Mouse (Mus musculus) myocyte (in vitro differentiated cells): ENCODE results near the gene Etfa. TPM values are rescaled to one million over a fixed set of nuclear protein-coding genes. Genes with fewer than 3 reads are reported as not detected.

ENCODE experiments used
- H3K27me3 ChIP-seq: one replicate; pipeline ENCODE4 v1.6.1; 2011; ENCODE audit not compliant: control insufficient read depth, insufficient read depth, insufficient read length
- H3K36me3 ChIP-seq: one replicate; pipeline ENCODE4 v1.6.1; 2011; ENCODE audit not compliant: control insufficient read depth, insufficient read depth
- H3K4me2 ChIP-seq: one replicate; pipeline ENCODE4 v1.6.1; 2011; ENCODE audit warnings: low read depth, control low read depth
- H3K4me3 ChIP-seq: one replicate; pipeline ENCODE4 v1.5.1; 2011; ENCODE audit warnings: mild to moderate bottlenecking, control low read depth, moderate library complexity
- H3K79me2 ChIP-seq: one replicate; pipeline ENCODE4 v1.6.1; 2011; ENCODE audit not compliant: control insufficient read depth, insufficient read depth
- H3ac ChIP-seq: one replicate; pipeline ENCODE4 v1.6.1; 2011; ENCODE audit not compliant: control insufficient read depth, insufficient read length
- CEBPB ChIP-seq: IDR thresholded peaks from 2 replicates; pipeline ENCODE4 v1.6.1; 2011; ENCODE audit warnings: mild to moderate bottlenecking, moderate library complexity; ENCODE audit not compliant: poor library complexity, insufficient read depth, severe bottlenecking
- E2F4 ChIP-seq: IDR thresholded peaks from one replicate; pipeline ENCODE4 v1.6.1; 2011; ENCODE audit warnings: mild to moderate bottlenecking, control low read depth, moderate library complexity; ENCODE audit not compliant: insufficient read depth
- MAX ChIP-seq: IDR thresholded peaks from one replicate; pipeline ENCODE4 v1.6.1; 2011; ENCODE audit warnings: low read depth, mild to moderate bottlenecking, control low read depth
- MYOD1 ChIP-seq, 3 experiments: IDR thresholded peaks; one replicate each; pipeline ENCODE4 v1.6.1; 2011; ENCODE audit warnings: control low read depth in 2 of 3, low read depth in 2 of 3, mild to moderate bottlenecking in 2 of 3, moderate library complexity in 1 of 3; ENCODE audit not compliant: insufficient read length in 2 of 3, control insufficient read depth in 1 of 3
- MYOG ChIP-seq, 3 experiments: IDR thresholded peaks; one replicate each; pipeline ENCODE4 v1.6.1; 2011; ENCODE audit warnings: control low read depth in 2 of 3, low read depth in 2 of 3, mild to moderate bottlenecking in 2 of 3; ENCODE audit not compliant: insufficient read length in 2 of 3, control insufficient read depth in 1 of 3, insufficient read depth in 1 of 3
- POLR2A ChIP-seq: IDR thresholded peaks from one replicate; pipeline ENCODE4 v1.6.1; 2011; ENCODE audit warnings: low read depth, mild to moderate bottlenecking, control low read depth, moderate library complexity; ENCODE audit not compliant: insufficient read length
- POLR2AphosphoS2 ChIP-seq: IDR thresholded peaks from one replicate; pipeline ENCODE4 v1.6.1; 2011; ENCODE audit warnings: low read depth, control low read depth; ENCODE audit not compliant: insufficient read length
- REST ChIP-seq: IDR thresholded peaks from one replicate; pipeline ENCODE4 v1.6.1; 2011; ENCODE audit warnings: mild to moderate bottlenecking, control low read depth, moderate library complexity; ENCODE audit not compliant: insufficient read depth, insufficient read length
- SRF ChIP-seq: IDR thresholded peaks from one replicate; pipeline ENCODE4 v1.6.1; 2011; ENCODE audit warnings: low read depth; ENCODE audit not compliant: control insufficient read depth, insufficient read length
- TCF12 ChIP-seq: IDR thresholded peaks from one replicate; pipeline ENCODE4 v1.6.1; 2011; ENCODE audit warnings: mild to moderate bottlenecking, control low read depth; ENCODE audit not compliant: poor library complexity, insufficient read depth, severe bottlenecking
- TCF3 ChIP-seq: IDR thresholded peaks from one replicate; pipeline ENCODE4 v1.6.1; 2011; ENCODE audit warnings: low read depth, control low read depth; ENCODE audit not compliant: insufficient read length
- USF1 ChIP-seq: IDR thresholded peaks from one replicate; pipeline ENCODE4 v1.6.1; 2011; ENCODE audit warnings: low read depth, mild to moderate bottlenecking, control low read depth, moderate library complexity
- polyA plus RNA-seq: library from polyadenylated mRNA; unstranded; fragments of >200 nt; fragmentation: generic; extraction: Trizol; gene quantifications from one replicate; pipeline ENCODE4 v1.2.1, GENCODE M21; 2012; ENCODE audit warnings: missing spikeins

Etfa gene
- polyA plus RNA-seq, 1 experiment = 98.3 TPM

- peaks cover 11% of the 10 kb centered on the region for H3K36me3 ChIP-seq
- H3K4me2 ChIP-seq = no peak overlapping the region
- H3K4me3 ChIP-seq = no peak overlapping the region
- no peak overlapping the region for H3ac ChIP-seq
- no peaks in the 10 kb centered on the region for H3K27me3 ChIP-seq
- TF ChIP-seq POLR2A (no peak), CEBPB (no peak), MAX (no peak), TCF12 (no peak)
- no peaks in the 10 kb centered on the region for H3K79me2 ChIP-seq
These were observed 58.7 kb downstream of the Etfa start for GRCm38 (mm10) chr9:55453366-55453765.

- no peak overlapping the region for H3K4me3 ChIP-seq
- TF ChIP-seq POLR2AphosphoS2 = no peak
- TF ChIP-seq TCF3 = no peak
- no peak overlapping the region for H3ac ChIP-seq
- no peaks in the 10 kb centered on the region for H3K79me2 ChIP-seq
- no peaks in the 10 kb centered on the region for H3K27me3 ChIP-seq
- peaks cover 9% of the 10 kb centered on the region for H3K36me3 ChIP-seq
- H3K4me2 ChIP-seq = no peak overlapping the region
These were observed 59.1 kb downstream of the Etfa start for GRCm38 (mm10) chr9:55452906-55453305.

- H3K36me3 ChIP-seq = peaks cover 9% of the 10 kb centered on the region
- no peak overlapping the region for H3K4me3 ChIP-seq
- H3K4me2 ChIP-seq = no peak overlapping the region
- no peaks in the 10 kb centered on the region for H3K27me3 ChIP-seq
- H3K79me2 ChIP-seq = no peaks in the 10 kb centered on the region
- no peak overlapping the region for H3ac ChIP-seq
- no peak for TF ChIP-seq TCF12
- no peak for TF ChIP-seq MYOG (IDR thresholded peaks at IDR 0.05; ENCODE audit: control insufficient read depth in 1 of 3, insufficient read depth in 1 of 3, insufficient read length in 2 of 3, low read depth in 2 of 3)
- TF ChIP-seq E2F4 = no peak
- peak; percentile 69 for TF ChIP-seq POLR2AphosphoS2
These were observed 60.6 kb downstream of the Etfa start for GRCm38 (mm10) chr9:55451426-55451825.

GRCm38 (mm10) chr9:55450035-55450434 is 62.0 kb downstream of the Etfa start:
- Histone ChIP-seq H3K79me2 (no peaks in the 10 kb centered on the region), H3K4me2 (no peak overlapping the region), H3K36me3 (peaks cover 4% of the 10 kb centered on the region), H3K27me3 (no peaks in the 10 kb centered on the region), H3K4me3 (no peak overlapping the region), H3ac (no peak overlapping the region)
- TF ChIP-seq SRF = no peak
- TF ChIP-seq POLR2A = no peak
- no peak for TF ChIP-seq TCF12
- TF ChIP-seq MAX = no peak
- TF ChIP-seq CEBPB = no peak

- no peak overlapping the region for H3K4me3 ChIP-seq
- no peaks in the 10 kb centered on the region for H3K36me3 ChIP-seq
- no peak overlapping the region for H3ac ChIP-seq
- H3K4me2 ChIP-seq = no peak overlapping the region
- no peak for TF ChIP-seq POLR2A
- TF ChIP-seq CEBPB = no peak
- TF ChIP-seq USF1 = no peak
- no peak for TF ChIP-seq TCF12
- no peak for TF ChIP-seq MAX
- TF ChIP-seq POLR2AphosphoS2 = no peak
- no peak for TF ChIP-seq MYOD1 (IDR thresholded peaks at IDR 0.05; ENCODE audit: control insufficient read depth in 1 of 3, insufficient read length in 2 of 3, low read depth in 2 of 3)
- TF ChIP-seq E2F4 = no peak
- TF ChIP-seq REST = no peak
- TF ChIP-seq TCF3 = no peak
- TF ChIP-seq SRF = no peak
- TF ChIP-seq MYOG (IDR thresholded peaks at IDR 0.05; ENCODE audit: control insufficient read depth in 1 of 3, insufficient read depth in 1 of 3, insufficient read length in 2 of 3, low read depth in 2 of 3) = no peak
- peaks cover 6% of the 10 kb centered on the region for H3K27me3 ChIP-seq
- no peaks in the 10 kb centered on the region for H3K79me2 ChIP-seq
These were observed 62.9 kb downstream of the Etfa start for GRCm38 (mm10) chr9:55449108-55449507.

GRCm38 (mm10) chr9:55447509-55447908 is 64.5 kb downstream of the Etfa start:
- Histone ChIP-seq H3K4me3 (no peak overlapping the region), H3K36me3 (no peaks in the 10 kb centered on the region), H3ac (no peak overlapping the region), H3K4me2 (no peak overlapping the region), H3K27me3 (peaks cover 6% of the 10 kb centered on the region), H3K79me2 (no peaks in the 10 kb centered on the region)
- TF ChIP-seq POLR2AphosphoS2 (no peak), REST (no peak), TCF12 (no peak), USF1 (no peak), MYOG (IDR thresholded peaks at IDR 0.05; ENCODE audit: control insufficient read depth in 1 of 3, insufficient read depth in 1 of 3, insufficient read length in 2 of 3, low read depth in 2 of 3) (no peak), TCF3 (no peak), CEBPB (no peak), POLR2A (no peak), SRF (no peak), MAX (no peak), E2F4 (no peak), MYOD1 (IDR thresholded peaks at IDR 0.05; ENCODE audit: control insufficient read depth in 1 of 3, insufficient read length in 2 of 3, low read depth in 2 of 3) (no peak)
